In genomic region chr2:132751141-132752066, GRCm38 (mm10) we compare ENCODE assay signal across 12 mouse cellular contexts. TPM values are rescaled to one million over a fixed set of nuclear protein-coding genes. Genes with fewer than 3 reads are reported as not detected.
DNase-seq lines count a peak whose midpoint lies in the region; ATAC-seq and TF ChIP-seq lines count a peak whose summit lies in the region.
"Had no signal": no experiment of that assay in that cellular context is flagged by ENCODE, and none has a peak within 500 bp of the region (broad histone marks: within the 10 kb centered on the region; RNA-seq: fewer than 3 reads in every experiment).

No protein-coding gene starts in this region.

- H3K4me2 ChIP-seq in embryonic facial prominence, embryonic 13.5 days, result no peak overlapping the region
- H3K4me2 ChIP-seq: embryonic facial prominence, embryonic 15.5 days; neural tube, embryonic 15.5 days had no signal

- ATAC-seq in embryonic facial prominence, embryonic 13.5 days (ENCODE audit: insufficient number of reproducible peaks, insufficient read depth, low FRiP score, low TSS enrichment, low read depth), result 0 out of 2 replicates have a peak, but pooled peaks have one; percentile 15

- no peaks in the 10 kb centered on the region for H3K4me1 ChIP-seq in embryonic facial prominence, embryonic 13.5 days
- H3K4me1 ChIP-seq in embryonic facial prominence, embryonic 10.5 days, result peaks cover 5% of the 10 kb centered on the region; the same call in 1 of the 2 replicates
- H3K4me1 ChIP-seq in forebrain, embryonic 10.5 days, result peaks cover 23% of the 10 kb centered on the region
- no peaks in the 10 kb centered on the region for H3K4me1 ChIP-seq in lung, adult 2 months (ENCODE audit: control insufficient read depth, insufficient read depth, low read length)
- H3K4me1 ChIP-seq: embryonic facial prominence, embryonic 15.5 days had no signal

- H3K27ac ChIP-seq in embryonic facial prominence, embryonic 13.5 days, result no peak overlapping the region
- H3K27ac ChIP-seq in embryonic facial prominence, embryonic 10.5 days (replicated peaks), result no peak overlapping the region
- H3K27ac ChIP-seq in forebrain, embryonic 10.5 days, result peak overlapping the region; percentile 77
- H3K27ac ChIP-seq: embryonic facial prominence, embryonic 15.5 days; neural tube, embryonic 15.5 days had no signal

- 56% methylated on average over 15 of the region's 15 CpGs for WGBS in embryonic facial prominence, embryonic 13.5 days
- 71% methylated on average over 15 of the region's 15 CpGs for WGBS in embryonic facial prominence, embryonic 10.5 days
- 62% methylated on average over 15 of the region's 15 CpGs for WGBS in forebrain, embryonic 10.5 days
- 80% methylated on average over 15 of the region's 15 CpGs for WGBS in lung, adult 2 months

- no peak overlapping the region for H3K9ac ChIP-seq in embryonic facial prominence, embryonic 13.5 days
- H3K9ac ChIP-seq: embryonic facial prominence, embryonic 15.5 days; neural tube, embryonic 15.5 days had no signal

- no peaks in the 10 kb centered on the region for H3K27me3 ChIP-seq in embryonic facial prominence, embryonic 13.5 days
- H3K27me3 ChIP-seq in embryonic facial prominence, embryonic 10.5 days (replicated peaks; ENCODE audit: low read depth, poor library complexity, severe bottlenecking), result no peaks in the 10 kb centered on the region
- no peaks in the 10 kb centered on the region for H3K27me3 ChIP-seq in forebrain, embryonic 10.5 days (ENCODE audit: poor library complexity, severe bottlenecking)
- H3K27me3 ChIP-seq: embryonic facial prominence, embryonic 15.5 days; neural tube, embryonic 15.5 days had no signal

- H3K4me3 ChIP-seq in embryonic facial prominence, embryonic 13.5 days, result no peak overlapping the region
- H3K4me3 ChIP-seq in embryonic facial prominence, embryonic 10.5 days, result no peak overlapping the region
- no peak overlapping the region for H3K4me3 ChIP-seq in forebrain, embryonic 10.5 days
- H3K4me3 ChIP-seq in lung, adult 2 months (replicated peaks; ENCODE audit: extremely low read depth, low read depth, low read length), result no peak overlapping the region
- H3K4me3 ChIP-seq: embryonic facial prominence, embryonic 15.5 days; neural tube, embryonic 15.5 days had no signal

- DNase-seq in embryonic facial prominence, embryonic 10.5 days (ENCODE audit: low spot score), result no peak
- peak; percentile 16 for DNase-seq in R1 (ENCODE audit: low read depth, low spot score)
- DNase-seq in forebrain, embryonic 10.5 days (ENCODE audit: extremely low spot score, low spot score), result no peak
- DNase-seq in left cerebral cortex, adult 9 months (ENCODE audit: low spot score in 2 of 2), result peak; percentile 47 to 64
- no peak for DNase-seq in retina, embryonic 14.5 days (ENCODE audit: low spot score)
- DNase-seq in lung, adult 2 months, result no peak
- no peak for DNase-seq in embryo, embryonic 10 days (ENCODE audit: low spot score)
- DNase-seq: heart, postnatal 14 days; lung, postnatal 36 days had no signal

- no peak for TF ChIP-seq CTCF in lung, adult 2 months (IDR thresholded peaks at IDR 0.05; ENCODE audit: insufficient read depth, low read length)

- H3K36me3 ChIP-seq in embryonic facial prominence, embryonic 13.5 days, result peaks cover 10% of the 10 kb centered on the region; the same call in 1 of the 2 replicates
- 0 out of 2 replicates have a peak, but pooled peaks cover 4% of the 10 kb centered on the region for H3K36me3 ChIP-seq in embryonic facial prominence, embryonic 10.5 days (replicated peaks)
- H3K36me3 ChIP-seq in forebrain, embryonic 10.5 days (replicated peaks), result peaks cover 4% of the 10 kb centered on the region; the same call in 1 of the 2 replicates
- H3K36me3 ChIP-seq: embryonic facial prominence, embryonic 15.5 days had no signal

- H3K9me3 ChIP-seq in embryonic facial prominence, embryonic 13.5 days, result no peaks in the 10 kb centered on the region
- H3K9me3 ChIP-seq in embryonic facial prominence, embryonic 10.5 days, result no peaks in the 10 kb centered on the region
- H3K9me3 ChIP-seq in forebrain, embryonic 10.5 days, result no peaks in the 10 kb centered on the region
- H3K9me3 ChIP-seq: embryonic facial prominence, embryonic 15.5 days; neural tube, embryonic 15.5 days had no signal

- no peak for TF ChIP-seq POLR2A in lung, adult 2 months (IDR thresholded peaks at IDR 0.05; ENCODE audit: borderline replicate concordance, extremely low read depth, low read depth, low read length)

RNA-seq across cellular contexts. Expression of gene Chgb, which starts 29.7 kb away (rescaled TPM):
- 1.3 TPM in 2 replicates for polyA plus RNA-seq in embryonic facial prominence, embryonic 13.5 days (2015; fragmentation: Nextera tagmentation; extraction: Ambion mirVana)
- polyA plus RNA-seq in embryonic facial prominence, embryonic 10.5 days (2016; fragmentation: Nextera tagmentation; extraction: Ambion mirVana), result 1.8 and 3.1 TPM in 2 replicates
- 0.91 and 1.9 TPM in 2 replicates for polyA plus RNA-seq in forebrain, embryonic 10.5 days (2016; fragmentation: Nextera tagmentation; extraction: Ambion mirVana)
- 0.07 and 0.31 TPM in 2 replicates for polyA plus RNA-seq in lung, adult 2 months (2012; rRNA removed)

Comparison
In these comparisons a context has a peak if more than half of its experiments do, and no peak if none do; other contexts are left out.
1. DNase-seq: peak in R1 (single experiment) and left cerebral cortex, adult 9 months (2 of 2); none in embryonic facial prominence, embryonic 10.5 days (single experiment), forebrain, embryonic 10.5 days (single experiment), retina, embryonic 14.5 days (single experiment), lung, adult 2 months (single experiment) and embryo, embryonic 10 days (single experiment).